Mouse (Mus musculus) hindbrain, embryonic 12.5 days (tissue): ENCODE data around the gene Ick. TPM values are rescaled to one million over a fixed set of nuclear protein-coding genes. Genes with fewer than 3 reads are reported as not detected.
"Not testable (repeated sequence)": the region's sequence is repeated elsewhere in the genome, so short reads cannot be mapped to it uniquely, and the experiment has no call there.

Experiments
- ATAC-seq: fragments of 200-750 bp; cut with Nextera tagmentation; 2 replicates; pipeline ENCODE4 v1.8.0; 2017; ENCODE audit warnings: moderate TSS enrichment; ENCODE audit not compliant: low FRiP score
- H3K27ac ChIP-seq: fragments of 300-500 bp; sonication (generic); 2 replicates; pipeline ENCODE4 v1.5.1; 2016; ENCODE audit warnings: mild to moderate bottlenecking
- H3K27me3 ChIP-seq: fragments of 300-500 bp; sonication (generic); 2 replicates; pipeline ENCODE4 v1.6.1; 2016; ENCODE audit warnings: mild to moderate bottlenecking
- H3K36me3 ChIP-seq: fragments of 300-500 bp; sonication (generic); 2 replicates; pipeline ENCODE4 v1.6.1; 2016; ENCODE audit warnings: mild to moderate bottlenecking
- H3K4me1 ChIP-seq: fragments of 300-500 bp; sonication (generic); 2 replicates; pipeline ENCODE4 v1.6.1; 2016
- H3K4me2 ChIP-seq: fragments of 300-500 bp; sonication (generic); replicated peaks from 2 replicates; pipeline ENCODE4 v1.6.1; 2016; ENCODE audit warnings: mild to moderate bottlenecking
- H3K4me3 ChIP-seq: fragments of 300-500 bp; sonication (generic); 2 replicates; pipeline ENCODE4 v1.5.1; 2016; ENCODE audit warnings: mild to moderate bottlenecking
- H3K9ac ChIP-seq: fragments of 300-500 bp; sonication (generic); 2 replicates; pipeline ENCODE4 v1.6.1; 2016; ENCODE audit warnings: mild to moderate bottlenecking, moderate library complexity
- H3K9me3 ChIP-seq: fragments of 300-500 bp; sonication (generic); replicated peaks from 2 replicates; pipeline ENCODE4 v1.6.1; 2016; ENCODE audit warnings: mild to moderate bottlenecking
- WGBS: fragments of 180-500 bp; shearing (Covaris S2); methylation state at CpG from one replicate; pipeline ENCODE4 v1.1.7; 2016; 5-methylcytosine and 5-hydroxymethylcytosine counted together
- polyA plus RNA-seq: library from polyadenylated mRNA; unstranded; fragments of >200 nt; fragmentation: Nextera tagmentation; extraction: Ambion mirVana; gene quantifications from 2 replicates; pipeline ENCODE4 v1.2.1, GENCODE M21; 2016

The Ick gene
- polyA plus RNA-seq, 1 experiment from 2014 or later = 38.1 TPM

- ATAC-seq = no peak
These were observed 48.2 kb downstream of the Ick start for GRCm38 (mm10) chr9:78157221-78157620.

DNA sequence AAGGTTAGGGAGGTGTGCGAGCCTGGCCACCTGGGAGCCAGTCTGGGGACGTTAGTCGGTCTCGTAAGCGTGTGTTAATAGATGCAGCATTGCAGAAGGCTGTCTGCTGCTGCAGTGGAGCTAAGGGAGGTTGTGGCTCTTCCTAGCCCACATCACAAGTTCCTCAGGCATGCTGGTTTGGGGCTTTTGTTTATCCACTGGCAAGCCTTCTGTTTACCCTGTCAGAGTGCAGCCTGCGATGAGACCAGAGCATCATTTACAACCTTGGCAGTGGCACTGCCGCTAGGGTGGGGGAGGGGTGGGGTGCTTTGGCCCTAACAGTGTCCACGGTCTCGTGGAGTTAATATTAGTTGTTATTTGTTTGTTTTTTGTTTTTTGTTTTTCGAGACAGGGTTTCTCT lies 54.3 kb downstream of the Ick start:
- Histone ChIP-seq H3K36me3 (peaks cover 84% of the 10 kb centered on the region), H3K4me2 (no peak overlapping the region), H3K4me1 (no peaks in the 10 kb centered on the region), H3K9me3 (no peaks in the 10 kb centered on the region), H3K4me3 (no peak overlapping the region), H3K9ac (no peak overlapping the region), H3K27me3 (no peaks in the 10 kb centered on the region), H3K27ac (no peak overlapping the region)
- 81% methylated on average over 10 of the region's 10 CpGs for WGBS
- ATAC-seq = no peak

More at GRCm38 (mm10) chr9:78157221-78157620, 48.2 kb downstream of the Ick start:
- no peak overlapping the region for H3K4me2 ChIP-seq
- no peaks in the 10 kb centered on the region for H3K9me3 ChIP-seq
- no peaks in the 10 kb centered on the region for H3K4me1 ChIP-seq
- H3K9ac ChIP-seq = no peak overlapping the region
- no peak overlapping the region for H3K27ac ChIP-seq
- no peaks in the 10 kb centered on the region for H3K27me3 ChIP-seq
- 94% methylated on average over 1 of the region's 1 CpGs for WGBS
- peaks cover 84% of the 10 kb centered on the region for H3K36me3 ChIP-seq
- H3K4me3 ChIP-seq = no peak overlapping the region

GRCm38 (mm10) chr9:78164741-78165140 lies 55.7 kb downstream of the Ick start:
- H3K4me2 ChIP-seq = no peak overlapping the region
- WGBS = 95% methylated on average over 3 of the region's 3 CpGs
- no peaks in the 10 kb centered on the region for H3K4me1 ChIP-seq
- no peak overlapping the region for H3K9ac ChIP-seq
- no peaks in the 10 kb centered on the region for H3K27me3 ChIP-seq
- ATAC-seq = no peak
- no peaks in the 10 kb centered on the region for H3K9me3 ChIP-seq
- peaks cover 81% of the 10 kb centered on the region for H3K36me3 ChIP-seq
- no peak overlapping the region for H3K27ac ChIP-seq
- no peak overlapping the region for H3K4me3 ChIP-seq

- Histone ChIP-seq H3K27ac (no peak overlapping the region), H3K9ac (no peak overlapping the region), H3K36me3 (peaks cover 77% of the 10 kb centered on the region), H3K27me3 (no peaks in the 10 kb centered on the region), H3K4me3 (no peak overlapping the region), H3K9me3 (no peaks in the 10 kb centered on the region), H3K4me2 (no peak overlapping the region), H3K4me1 (no peaks in the 10 kb centered on the region)
- no peak for ATAC-seq
- 96% methylated on average over 6 of the region's 6 CpGs for WGBS
These were observed 56.5 kb downstream of the Ick start for GRCm38 (mm10) chr9:78165454-78165853.

GRCm38 (mm10) chr9:78166694-78167452 lies 57.9 kb downstream of the Ick start:
- Histone ChIP-seq H3K4me3 (no peak overlapping the region), H3K9ac (no peak overlapping the region), H3K4me1 (no peaks in the 10 kb centered on the region), H3K36me3 (peaks cover 62% of the 10 kb centered on the region), H3K27me3 (no peaks in the 10 kb centered on the region), H3K27ac (no peak overlapping the region), H3K9me3 (no peaks in the 10 kb centered on the region), H3K4me2 (no peak overlapping the region)
- WGBS = 81% methylated on average over 19 of the region's 19 CpGs
- ATAC-seq = no peak

- 89% methylated on average over 19 of the region's 19 CpGs for WGBS
- Histone ChIP-seq H3K4me1 (no peaks in the 10 kb centered on the region), H3K9me3 (no peaks in the 10 kb centered on the region), H3K9ac (no peak overlapping the region), H3K36me3 (peaks cover 57% of the 10 kb centered on the region), H3K4me2 (no peak overlapping the region), H3K4me3 (no peak overlapping the region), H3K27me3 (no peaks in the 10 kb centered on the region), H3K27ac (no peak overlapping the region)
- no peak for ATAC-seq
These were observed 58.5 kb downstream of the Ick start for GRCm38 (mm10) chr9:78167453-78167969.

- H3K36me3 ChIP-seq = peaks cover 51% of the 10 kb centered on the region
- no peaks in the 10 kb centered on the region for H3K27me3 ChIP-seq
- H3K9ac ChIP-seq = no peak overlapping the region
- H3K4me1 ChIP-seq = no peaks in the 10 kb centered on the region
- no peak for ATAC-seq
- H3K4me2 ChIP-seq = no peak overlapping the region
- H3K9me3 ChIP-seq = no peaks in the 10 kb centered on the region
- no peak overlapping the region for H3K4me3 ChIP-seq
- 93% methylated on average over 6 of the region's 6 CpGs for WGBS
- no peak overlapping the region for H3K27ac ChIP-seq
These were observed 59.9 kb downstream of the Ick start for GRCm38 (mm10) chr9:78168864-78169263.

DNA sequence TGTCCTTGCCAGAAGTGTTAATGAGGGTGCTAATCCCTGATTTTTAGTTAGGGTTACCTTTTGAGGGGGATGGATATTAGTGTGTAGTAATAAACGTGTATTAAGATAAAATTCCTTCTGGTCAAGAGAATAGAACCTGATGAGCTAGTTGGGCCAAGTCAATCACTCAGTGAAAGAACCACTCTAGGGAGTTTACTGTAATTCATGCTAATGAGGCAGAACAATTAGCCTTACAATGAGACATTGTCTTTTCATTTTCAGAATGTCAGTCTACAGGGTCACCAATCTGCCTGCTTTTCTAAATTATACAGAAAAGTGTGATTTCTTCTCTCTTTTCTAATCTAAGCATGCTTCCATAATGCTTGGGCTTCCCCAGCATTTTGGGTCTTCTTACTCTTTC lies 65.0 kb downstream of the Ick start:
- Histone ChIP-seq H3K27ac (no peak overlapping the region), H3K27me3 (no peaks in the 10 kb centered on the region), H3K9ac (no peak overlapping the region), H3K4me2 (no peak overlapping the region), H3K4me3 (no peak overlapping the region), H3K36me3 (peaks cover 8% of the 10 kb centered on the region), H3K4me1 (0 out of 2 replicates have a peak, but pooled peaks cover 3% of the 10 kb centered on the region), H3K9me3 (no peaks in the 10 kb centered on the region)
- 47% methylated on average over 1 of the region's 1 CpGs for WGBS
- no peak for ATAC-seq

DNA sequence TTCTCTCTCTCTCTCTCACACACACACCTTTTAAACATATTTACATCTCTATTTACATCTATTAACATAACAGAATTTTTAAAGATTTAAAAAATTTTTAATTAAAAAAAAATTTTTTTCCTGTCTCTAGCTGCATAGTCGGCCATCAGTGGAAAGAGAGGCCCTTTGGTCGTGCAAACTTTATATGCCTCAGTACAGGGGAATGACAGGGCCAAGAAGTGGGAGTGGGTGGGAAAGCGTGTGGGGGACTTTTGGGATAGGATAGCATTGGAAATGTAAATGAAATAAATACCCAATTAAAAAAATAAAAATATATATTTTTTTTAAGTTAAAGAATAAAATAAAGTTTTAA lies 65.9 kb downstream of the Ick start:
- not testable (repeated sequence) for H3K4me3 ChIP-seq, H3K4me1 ChIP-seq, H3K27ac ChIP-seq, H3K27me3 ChIP-seq, H3K36me3 ChIP-seq, H3K9me3 ChIP-seq, H3K9ac ChIP-seq, H3K4me2 ChIP-seq
- 49% methylated on average over 3 of the region's 3 CpGs for WGBS
- ATAC-seq = peak; percentile 45

DNA sequence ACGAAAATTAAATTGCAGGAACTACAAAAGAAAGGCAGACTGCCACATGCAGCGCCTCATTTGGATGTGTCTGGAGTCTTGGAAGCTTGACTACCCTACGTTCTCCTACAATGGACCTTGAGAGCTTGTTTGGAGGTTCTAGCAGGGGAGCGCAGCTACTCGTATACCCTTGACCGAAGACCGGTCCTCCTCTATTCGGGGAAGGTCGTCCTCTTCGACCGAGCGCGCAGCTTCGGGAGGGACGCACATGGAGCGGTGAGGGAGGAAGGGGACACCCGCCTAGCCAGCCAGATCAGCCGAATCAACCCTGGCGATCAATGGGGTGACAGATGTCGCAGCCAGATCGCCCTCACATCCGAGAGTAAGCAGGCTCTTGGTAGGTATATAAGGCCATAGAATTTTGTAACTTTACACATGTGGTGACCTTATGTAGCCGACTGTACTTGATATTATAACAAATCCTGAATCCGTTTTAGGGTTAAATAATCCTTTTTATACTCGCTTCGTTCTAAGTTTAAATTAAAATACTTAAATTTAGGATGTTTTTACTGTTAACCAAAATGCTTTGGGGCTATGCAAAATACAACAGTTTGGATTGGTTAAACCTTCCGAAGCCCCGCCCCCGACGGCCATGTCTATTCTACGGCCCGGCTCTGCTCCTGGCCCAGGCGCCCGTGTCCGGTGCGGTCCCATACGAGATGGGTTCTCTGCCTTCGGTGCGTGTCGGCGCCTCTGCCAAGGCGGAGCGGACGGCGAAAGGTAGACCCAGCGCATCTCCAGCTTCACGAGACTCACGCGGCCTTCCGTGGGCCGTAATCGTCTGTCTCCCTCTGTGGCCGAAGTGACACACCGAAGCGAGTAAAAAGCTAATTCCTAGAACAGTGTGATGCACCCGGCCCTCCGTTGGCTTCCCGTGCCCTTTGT lies 66.5 kb downstream of the Ick start:
- H3K4me1 ChIP-seq = 0 out of 2 replicates have a peak, but pooled peaks cover 3% of the 10 kb centered on the region
- no peaks in the 10 kb centered on the region for H3K36me3 ChIP-seq
- peak; percentile 99 for ATAC-seq
- H3K9me3 ChIP-seq = no peaks in the 10 kb centered on the region
- H3K4me3 ChIP-seq = peak overlapping the region; percentile 63
- H3K9ac ChIP-seq = peak overlapping the region; percentile 74
- no peaks in the 10 kb centered on the region for H3K27me3 ChIP-seq
- H3K4me2 ChIP-seq = peak overlapping the region; percentile 53
- peak overlapping the region; percentile 98 for H3K27ac ChIP-seq
- under 1% methylated on average over 49 of the region's 58 CpGs for WGBS

DNA sequence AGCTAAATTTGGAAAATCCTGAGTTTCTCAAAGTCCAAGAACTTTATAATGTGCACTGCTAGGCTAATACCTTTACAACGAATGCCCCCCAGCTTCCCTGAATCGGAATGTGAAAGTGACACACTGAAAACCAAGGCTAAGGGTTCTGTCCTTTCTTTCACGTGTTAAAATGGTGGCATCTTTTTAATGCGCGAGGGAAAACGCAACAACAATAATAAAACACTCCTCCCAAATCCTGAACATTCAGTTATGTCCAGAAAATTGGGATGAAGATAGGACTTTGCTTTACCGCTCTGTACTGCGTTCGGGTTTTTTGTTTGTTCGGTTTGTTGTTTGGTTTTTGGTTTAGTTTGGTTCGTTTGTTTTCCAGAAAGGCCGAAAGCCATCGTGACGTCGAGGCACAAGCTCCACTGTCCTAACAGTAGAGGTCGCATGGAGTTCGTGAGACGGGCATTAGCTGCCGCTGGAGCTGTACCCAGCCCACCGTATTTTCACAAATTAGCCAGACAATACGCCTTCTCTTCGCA lies 67.3 kb downstream of the Ick start:
- under 1% methylated on average over 22 of the region's 22 CpGs for WGBS
- peak overlapping the region; percentile 98 for H3K27ac ChIP-seq
- H3K27me3 ChIP-seq = no peaks in the 10 kb centered on the region
- peak; percentile 69 for ATAC-seq
- peak overlapping the region; percentile 74 for H3K9ac ChIP-seq
- H3K4me3 ChIP-seq = peak overlapping the region; percentile 63
- H3K36me3 ChIP-seq = no peaks in the 10 kb centered on the region
- no peaks in the 10 kb centered on the region for H3K9me3 ChIP-seq
- 0 out of 2 replicates have a peak, but pooled peaks cover 3% of the 10 kb centered on the region for H3K4me1 ChIP-seq
- H3K4me2 ChIP-seq = peak overlapping the region; percentile 53

DNA sequence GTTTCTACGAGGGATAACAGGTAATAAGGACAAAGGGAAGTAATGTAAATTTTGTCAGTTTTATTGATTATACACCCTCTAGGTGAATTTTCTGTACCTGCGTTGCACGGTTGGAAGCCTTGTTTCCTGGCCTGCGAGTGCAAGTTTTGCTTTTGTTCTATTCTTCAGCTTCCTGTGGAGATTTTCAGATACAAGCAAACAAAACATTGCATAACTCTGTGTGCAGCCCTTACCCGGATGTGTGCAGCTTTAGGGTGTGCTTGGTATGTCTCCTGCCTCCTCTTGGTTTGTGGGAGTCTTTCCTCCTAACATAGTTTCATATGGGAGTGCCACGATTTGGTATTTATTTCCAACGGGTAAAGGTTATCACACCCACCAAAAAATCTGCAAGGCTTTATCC lies 67.8 kb downstream of the Ick start:
- peak overlapping the region; percentile 98 for H3K27ac ChIP-seq
- WGBS = 52% methylated on average over 7 of the region's 7 CpGs
- H3K36me3 ChIP-seq = no peaks in the 10 kb centered on the region
- H3K9ac ChIP-seq = 0 out of 2 replicates have a peak overlapping the region, but pooled peaks have one; percentile 74
- H3K9me3 ChIP-seq = no peaks in the 10 kb centered on the region
- H3K4me2 ChIP-seq = peak overlapping the region; percentile 53
- H3K4me1 ChIP-seq = 0 out of 2 replicates have a peak, but pooled peaks cover 3% of the 10 kb centered on the region
- no peak for ATAC-seq
- no peaks in the 10 kb centered on the region for H3K27me3 ChIP-seq
- H3K4me3 ChIP-seq = peak overlapping the region; percentile 63
